Mouse (Mus musculus) Patski (cell line): ENCODE measurements around the gene AB124611. TPM values are rescaled to one million over a fixed set of nuclear protein-coding genes. Genes with fewer than 3 reads are reported as not detected.

ENCODE experiments used
- ATAC-seq: fragments of 100-300 bp; one replicate; pipeline ENCODE4 v1.8.0; 2021
- CTCF ChIA-PET: fragments of 350-600 bp; sonication (Branson Sonifier 250); formaldehyde crosslinking; loops from one replicate; lab custom pipeline; 2022; ENCODE audit warnings: inconsistent platforms; lab: Charles Lee
- POLR2A ChIA-PET: fragments of 350-600 bp; sonication (Branson Sonifier 250); formaldehyde crosslinking; loops from one replicate; lab custom pipeline; 2022; ENCODE audit warnings: antibody characterized with exemption, inconsistent platforms; lab: Charles Lee
- DNase-seq: peaks from one replicate; pipeline ENCODE4 v3.0.0-alpha.2; 2011; ENCODE audit warnings: low read depth, low spot score
- H3K27me3 ChIP-seq: fragments of 371-371 bp; one replicate; pipeline ENCODE4 v1.5.1; 2021
- CTCF ChIP-seq: fragments of 100-300 bp; IDR thresholded peaks from one replicate; pipeline ENCODE4 v1.5.1; 2021
- in situ Hi-C: fragments of 300-500 bp; cut with MboI; formaldehyde crosslinking; loops from 3 replicates; pipeline ENCODE4 v1.11.1; 2018; ENCODE audit warnings: low pct_unique_long_range_greater_than_20kb, mixed read lengths
- polyA plus RNA-seq: library from polyadenylated mRNA; unstranded; gene quantifications from one replicate; pipeline ENCODE4 v1.2.3, GENCODE M21; 2021

The AB124611 gene
- polyA plus RNA-seq, 1 experiment from 2014 or later, result not detected

DNA sequence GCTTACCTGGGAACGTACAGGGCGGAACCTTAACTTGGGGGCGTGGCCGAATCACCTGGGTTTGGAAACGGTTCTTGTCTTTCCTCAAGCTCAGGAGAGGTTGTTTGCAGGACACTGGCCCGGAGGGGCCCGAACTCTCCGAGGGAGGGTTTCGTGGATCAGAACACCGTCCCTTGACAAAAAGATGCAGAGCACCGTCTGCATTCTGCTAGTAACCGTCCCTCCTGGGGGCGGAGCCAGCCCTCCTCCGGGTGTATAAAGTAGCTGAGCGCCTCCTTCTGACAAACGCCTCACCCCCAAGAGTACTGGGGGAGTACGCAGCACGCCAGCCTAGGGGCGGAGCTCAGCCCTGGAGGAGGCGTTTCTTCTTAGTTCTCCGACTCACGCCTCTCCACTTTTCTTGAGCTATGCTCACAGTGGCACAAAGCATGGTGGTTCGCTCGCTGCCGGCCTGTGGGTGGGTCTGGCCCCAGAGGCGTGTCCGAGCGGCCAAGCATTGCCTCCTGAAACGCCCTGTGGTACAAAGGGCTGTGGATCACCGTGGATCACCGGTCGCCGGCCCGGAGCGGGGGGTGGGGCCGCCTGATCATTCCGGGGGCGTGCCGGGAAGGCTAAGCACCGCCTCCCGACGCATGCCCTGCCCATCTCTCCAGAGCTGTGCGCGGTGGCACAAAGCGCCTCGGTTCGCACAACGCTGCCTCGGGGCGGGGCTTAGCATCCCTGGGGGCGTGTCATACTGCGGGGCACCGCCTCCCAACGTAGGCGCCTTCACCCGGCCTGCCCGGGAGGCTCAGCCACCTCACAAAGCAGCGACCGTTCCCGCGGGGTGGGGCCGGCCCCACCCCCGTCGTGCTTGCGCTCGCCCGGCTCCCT is 20.2 kb downstream of the AB124611 start:
- DNase-seq, result peak; percentile 87
- peak; percentile 96 for TF ChIP-seq CTCF
- no peaks in the 10 kb centered on the region for H3K27me3 ChIP-seq
- CTCF ChIA-PET, result interaction anchor here (0.7 to 1.3 kb wide), 9 partner anchors 9 to 73 kb away, joined by 3 to 6 read pairs (median 4); partner anchors contain the start of genes Timm29, Tmed1 and Yipf2
- POLR2A ChIA-PET, result interaction anchor here (1.0 to 1.2 kb wide), 2 partner anchors 12 to 37 kb away, joined by 3 to 4 read pairs; no protein-coding TSS in a partner anchor
- in situ Hi-C loops, result loop anchor here (5.0 kb wide), 1 partner anchor 46 kb away; the partner anchor contains the start of genes Timm29 and Yipf2
- peak; percentile 87 for ATAC-seq

DNA sequence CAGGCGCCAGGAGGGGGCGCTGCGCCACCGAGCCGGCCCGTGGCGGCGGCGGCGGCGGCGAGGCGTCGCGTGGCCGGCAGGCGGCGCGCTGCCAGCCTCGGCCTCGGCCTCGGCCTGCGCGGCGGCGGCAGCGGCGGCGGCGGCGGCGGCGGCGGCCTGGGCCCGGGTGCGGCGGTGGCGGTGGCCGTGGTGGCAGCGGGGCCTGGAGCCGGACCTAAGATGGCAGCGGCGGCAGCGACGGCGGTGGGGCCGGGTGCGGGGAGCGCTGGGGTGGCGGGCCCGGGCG is 20.8 kb downstream of the AB124611 start, which contains the start of gene Carm1:
Carm1 (plus strand) TSS at position 106 of the 286 bp plus-strand sequence.
- ChIA-PET CTCF (interaction anchor here (0.7 kb wide), 1 partner anchor 74 kb away, joined by 3 read pairs; no protein-coding TSS in a partner anchor), POLR2A (no interaction called here)
- no peak for ATAC-seq
- TF ChIP-seq CTCF, result no peak
- in situ Hi-C loops, result loop anchor here (5.0 kb wide), 1 partner anchor 46 kb away; the partner anchor contains the start of genes Timm29 and Yipf2
- no peak for DNase-seq
- no peaks in the 10 kb centered on the region for H3K27me3 ChIP-seq

DNA sequence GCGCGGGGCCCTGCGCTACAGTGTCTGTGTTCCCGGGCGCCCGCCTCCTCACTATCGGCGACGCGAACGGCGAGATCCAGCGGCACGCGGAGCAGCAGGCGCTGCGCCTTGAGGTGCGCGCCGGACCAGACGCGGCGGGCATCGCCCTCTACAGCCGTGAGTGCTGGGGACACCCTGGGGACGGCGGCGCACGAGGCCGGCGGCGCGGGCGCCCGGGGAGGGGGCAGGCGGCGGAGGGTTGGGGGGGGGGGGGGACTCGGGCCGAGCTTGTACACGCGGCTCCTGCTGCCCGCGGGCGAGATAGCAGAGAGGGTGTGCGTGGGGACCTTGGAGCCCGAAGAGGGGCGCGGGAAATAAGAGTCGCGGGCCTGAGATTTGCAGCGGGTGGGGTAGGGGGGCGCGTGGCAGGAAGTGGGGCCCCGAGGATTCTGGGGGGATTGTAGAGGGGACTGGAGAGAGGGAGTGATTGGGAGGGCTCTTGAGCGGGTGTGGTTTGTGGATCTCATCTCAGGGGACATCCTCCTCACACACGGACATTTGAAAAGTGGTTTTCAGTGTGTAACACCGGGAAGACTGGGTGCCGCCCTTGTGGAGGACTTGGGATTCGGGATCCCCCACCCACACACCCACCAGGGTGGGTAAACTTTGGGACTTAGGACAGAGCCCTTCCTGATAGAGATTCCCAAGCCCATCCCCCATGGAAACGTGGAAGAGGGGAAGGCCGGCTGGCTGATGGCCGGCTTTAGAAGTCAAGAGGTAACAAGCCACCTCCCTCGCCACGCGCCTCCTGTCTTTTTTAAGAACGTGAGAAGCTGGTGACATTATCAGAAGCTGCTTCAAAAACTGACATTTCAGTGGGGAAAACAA is 21.3 kb downstream of the AB124611 start:
- POLR2A ChIA-PET, result no interaction called here
- in situ Hi-C loops, result loop anchor here (5.0 kb wide), 1 partner anchor 45 kb away; the partner anchor contains the start of genes Timm29 and Yipf2
- no peaks in the 10 kb centered on the region for H3K27me3 ChIP-seq
- ATAC-seq, result peak; percentile 6
- DNase-seq, result no peak
- CTCF ChIA-PET, result interaction anchor here (1.1 to 1.4 kb wide), 2 partner anchors 21 to 27 kb away, joined by 3 read pairs; no protein-coding TSS in a partner anchor
- no peak for TF ChIP-seq CTCF

DNA sequence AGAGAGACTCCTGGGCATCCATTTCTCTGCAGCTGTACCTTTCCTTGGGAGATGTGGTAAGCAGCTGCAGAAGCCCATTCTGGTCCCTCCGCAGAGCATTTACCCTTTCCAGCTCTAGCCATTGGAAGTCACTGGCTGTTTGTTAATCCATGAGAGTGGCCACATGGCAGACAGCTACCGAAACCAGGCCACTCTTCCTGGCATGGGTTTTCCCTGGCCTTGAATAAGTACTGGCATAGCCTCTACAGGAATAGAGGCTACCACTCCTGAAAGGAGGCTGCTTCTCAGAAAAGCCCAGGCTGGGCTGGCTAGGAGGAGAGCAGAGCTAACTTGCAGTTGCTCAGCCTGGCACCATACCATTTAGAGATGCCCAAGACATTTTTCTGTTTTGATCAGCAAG is 25.1 kb downstream of the AB124611 start:
- CTCF ChIA-PET, result interaction anchor here (1.5 to 2.0 kb wide), 2 partner anchors 8 to 17 kb away, joined by 4 to 5 read pairs; no protein-coding TSS in a partner anchor
- POLR2A ChIA-PET, result interaction anchor here (0.6 to 0.7 kb wide), 3 partner anchors 12 to 226 kb away, joined by 3 to 4 read pairs (median 3); no protein-coding TSS in a partner anchor
- no peaks in the 10 kb centered on the region for H3K27me3 ChIP-seq
- no peak for TF ChIP-seq CTCF
- in situ Hi-C loops, result no loop called here
- DNase-seq (no peak), ATAC-seq (no peak)

DNA sequence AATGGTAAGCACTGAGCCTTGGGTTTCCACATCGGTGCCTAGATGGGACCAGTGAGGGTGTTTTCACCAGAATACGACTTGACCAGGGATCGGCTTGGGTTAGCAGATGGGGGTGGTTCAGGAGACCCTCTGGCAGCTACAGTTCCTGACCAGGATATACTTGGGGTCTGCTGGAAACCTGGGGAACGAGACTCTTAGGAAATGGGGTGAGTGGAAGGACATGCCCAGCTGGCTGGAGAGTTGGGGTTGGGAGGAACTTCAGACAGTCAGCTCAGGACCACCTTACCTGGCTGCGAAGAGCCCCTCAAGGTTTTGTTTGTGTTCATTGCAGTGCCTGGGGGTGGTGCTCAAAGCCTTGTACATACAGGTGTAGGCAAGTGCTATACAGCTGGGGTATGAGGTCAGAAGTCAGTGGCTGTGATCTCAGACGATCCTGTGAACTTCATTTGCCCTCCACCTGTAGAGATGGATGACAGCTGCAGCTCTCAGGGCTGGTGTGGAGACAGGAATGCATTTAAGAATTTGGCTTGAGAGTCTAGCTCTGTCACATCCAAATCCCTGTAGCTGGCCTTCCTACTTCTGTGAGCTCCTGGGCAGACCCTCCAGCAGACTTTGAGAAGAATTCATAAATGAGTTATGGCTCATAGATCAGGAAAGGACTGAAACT is 27.8 kb downstream of the AB124611 start:
- no peak for ATAC-seq
- H3K27me3 ChIP-seq, result no peaks in the 10 kb centered on the region
- in situ Hi-C loops, result no loop called here
- DNase-seq, result no peak
- ChIA-PET POLR2A (no interaction called here), CTCF (interaction anchor here (1.5 to 2.3 kb wide), 2 partner anchors 10 to 48 kb away, joined by 3 to 7 read pairs; no protein-coding TSS in a partner anchor)
- TF ChIP-seq CTCF, result no peak

DNA sequence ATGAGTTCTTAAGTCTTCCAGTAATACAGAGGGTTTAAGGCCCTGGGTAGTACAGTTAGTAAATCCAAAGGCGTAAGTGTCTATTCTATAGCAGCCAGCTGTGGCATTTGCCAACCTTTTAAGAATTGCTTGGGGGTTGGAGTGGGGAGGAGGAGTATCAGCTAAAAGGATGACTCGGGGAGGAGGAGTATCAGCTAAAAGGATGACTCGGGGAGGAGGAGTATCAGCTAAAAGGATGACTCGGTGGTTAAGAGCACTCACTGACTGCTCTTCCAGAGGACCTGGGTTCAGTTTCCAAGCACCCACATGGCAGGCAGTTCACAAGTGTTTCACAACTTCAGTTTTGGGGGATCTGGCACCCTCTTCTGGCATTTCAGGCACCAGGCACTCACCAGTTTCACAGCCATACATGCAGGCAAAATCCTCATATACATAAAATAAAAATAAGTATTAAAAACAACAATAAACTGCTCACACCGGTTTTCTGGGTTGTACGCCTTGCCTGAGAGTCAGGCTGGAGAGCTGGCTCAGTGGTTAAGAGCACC is 29.3 kb downstream of the AB124611 start:
- no peaks in the 10 kb centered on the region for H3K27me3 ChIP-seq
- POLR2A ChIA-PET, result interaction anchor here (0.7 kb wide), 1 partner anchor 43 kb away, joined by 3 read pairs; no protein-coding TSS in a partner anchor
- TF ChIP-seq CTCF, result peak; percentile 26
- in situ Hi-C loops, result no loop called here
- CTCF ChIA-PET, result interaction anchor here (1.1 to 1.6 kb wide), 4 partner anchors 9 to 46 kb away, joined by 3 to 5 read pairs (median 3); no protein-coding TSS in a partner anchor
- DNase-seq, result no peak
- ATAC-seq, result no peak

DNA sequence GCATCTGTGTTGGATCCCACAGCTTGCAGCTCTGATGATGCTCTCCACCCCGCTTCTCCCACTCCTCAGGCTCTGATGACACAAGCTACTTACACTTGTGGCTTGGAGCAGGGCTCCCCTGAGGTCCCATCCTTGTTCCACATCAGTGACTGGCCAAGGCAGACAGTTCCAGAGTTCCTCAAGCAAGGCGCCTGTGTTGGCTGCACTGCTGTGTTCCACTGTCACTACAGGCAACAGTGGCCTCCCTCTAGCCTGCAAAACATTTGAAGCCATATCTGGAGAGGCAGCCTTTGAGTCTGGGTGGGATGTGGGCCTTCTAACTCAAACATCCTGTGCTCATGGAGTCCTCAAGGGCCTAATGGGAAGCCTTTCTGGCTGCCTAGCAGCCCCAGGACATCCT is 31.0 kb downstream of the AB124611 start:
- DNase-seq, result no peak
- H3K27me3 ChIP-seq, result no peaks in the 10 kb centered on the region
- in situ Hi-C loops, result no loop called here
- TF ChIP-seq CTCF, result no peak
- ChIA-PET CTCF (no interaction called here), POLR2A (no interaction called here)
- no peak for ATAC-seq

DNA sequence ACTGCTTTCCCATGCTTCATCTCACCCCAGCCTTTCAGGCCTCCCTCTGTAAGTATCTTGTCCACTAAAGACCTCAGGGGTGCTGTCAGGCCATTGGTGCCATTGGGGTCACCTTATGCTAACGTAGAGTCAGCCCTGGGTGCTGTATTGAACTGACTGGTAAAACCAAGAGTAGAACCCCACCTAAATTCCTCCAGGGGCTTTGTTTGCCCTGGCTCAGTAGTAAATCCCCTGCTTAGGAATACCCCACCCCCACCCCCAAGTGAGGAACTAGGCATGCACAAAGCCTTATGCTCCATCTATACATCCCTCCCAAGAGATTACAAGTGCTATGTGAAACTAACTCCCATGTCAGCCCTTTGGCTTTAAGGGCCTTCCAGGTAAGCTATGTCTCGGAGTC is 31.6 kb downstream of the AB124611 start:
- in situ Hi-C loops, result no loop called here
- H3K27me3 ChIP-seq, result no peaks in the 10 kb centered on the region
- ATAC-seq, result no peak
- no peak for TF ChIP-seq CTCF
- ChIA-PET CTCF (no interaction called here), POLR2A (no interaction called here)
- DNase-seq, result no peak

DNA sequence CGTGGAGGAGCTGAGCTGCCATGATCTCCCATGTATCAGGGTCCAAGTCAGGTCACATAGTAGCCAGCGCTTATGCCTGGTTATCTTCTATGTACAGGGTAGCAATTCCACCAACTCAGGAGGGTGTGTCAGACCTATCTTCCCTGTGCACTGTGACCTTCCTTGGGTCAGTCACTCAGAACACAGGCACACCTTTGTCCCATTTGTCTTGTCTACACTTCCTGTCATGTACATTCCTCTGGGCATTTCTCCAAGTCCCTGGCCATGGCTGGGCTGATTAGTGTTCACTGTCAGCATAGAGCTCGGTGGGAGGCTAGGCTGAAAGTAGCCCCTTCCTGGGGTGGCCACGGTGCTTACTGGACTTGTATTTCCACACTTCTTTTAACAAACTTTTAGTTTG is 32.4 kb downstream of the AB124611 start:
- CTCF ChIA-PET, result interaction anchor here (1.4 kb wide), 1 partner anchor 8 kb away, joined by 4 read pairs; no protein-coding TSS in a partner anchor
- TF ChIP-seq CTCF, result no peak
- in situ Hi-C loops, result no loop called here
- POLR2A ChIA-PET, result no interaction called here
- H3K27me3 ChIP-seq, result no peaks in the 10 kb centered on the region
- no peak for ATAC-seq
- DNase-seq, result no peak
